Comparison of ENCODE assay signal across 9 mouse cellular contexts in genomic region chr19:12009501-12010280, GRCm38 (mm10). TPM values are rescaled to one million over a fixed set of nuclear protein-coding genes. Genes with fewer than 3 reads are reported as not detected.
DNase-seq lines count a peak whose midpoint lies in the region; ATAC-seq and TF ChIP-seq lines count a peak whose summit lies in the region.
"Had no signal": no experiment of that assay in that cellular context is flagged by ENCODE, and none has a peak within 500 bp of the region (broad histone marks: within the 10 kb centered on the region; RNA-seq: fewer than 3 reads in every experiment).

No protein-coding gene starts in this region.

- no peak for TF ChIP-seq POLR2A in heart, adult 2 months (IDR thresholded peaks at IDR 0.05; ENCODE audit: insufficient read depth, low read depth, low read length)

- DNase-seq in 3134 (ENCODE audit: extremely low read depth, insufficient read length, low spot score): peak; percentile 66
- peak; percentile 80 for DNase-seq in T-cell, adult 2 months (ENCODE audit: low spot score)
- DNase-seq in embryo, embryonic 11 days: peak; percentile 86
- DNase-seq in heart, adult 2 months: peak; percentile 82 to 83
- peak; percentile 76 for DNase-seq in kidney, adult 18-20 months
- peak; percentile 62 to 77 for DNase-seq in spleen, postnatal 36 days (ENCODE audit: low spot score in 2 of 2)

- H3K9me3 ChIP-seq in limb, embryonic 13.5 days: no peaks in the 10 kb centered on the region
- H3K9me3 ChIP-seq in midbrain, embryonic 15.5 days: no peaks in the 10 kb centered on the region

- no peak for TF ChIP-seq CTCF in heart, adult 2 months (IDR thresholded peaks at IDR 0.05)

- ATAC-seq in limb, embryonic 13.5 days (ENCODE audit: low FRiP score, low read depth): no peak
- peak; percentile 3; the same call in 1 of the 2 replicates for ATAC-seq in midbrain, embryonic 15.5 days (replicated peaks)

- peak overlapping the region; percentile 69 for H3K27ac ChIP-seq in heart, adult 2 months
- peak overlapping the region; percentile 84 for H3K27ac ChIP-seq in limb, embryonic 13.5 days
- H3K27ac ChIP-seq in midbrain, embryonic 15.5 days: peak overlapping the region; percentile 94

- 3% methylated on average over 24 of the region's 24 CpGs for WGBS in heart, adult 2 months
- 1% methylated on average over 24 of the region's 24 CpGs for WGBS in limb, embryonic 13.5 days
- 1% methylated on average over 24 of the region's 24 CpGs for WGBS in midbrain, embryonic 15.5 days

- no peak for TF ChIP-seq EP300 in heart, adult 2 months (IDR thresholded peaks at IDR 0.05; ENCODE audit: insufficient read depth, low read depth, low read length)

- H3K4me2 ChIP-seq in limb, embryonic 13.5 days (replicated peaks): peak overlapping the region; percentile 70
- H3K4me2 ChIP-seq in midbrain, embryonic 15.5 days: peak overlapping the region; percentile 73

- H3K27me3 ChIP-seq in heart, adult 2 months (ENCODE audit: control insufficient read depth, insufficient read depth, low read length): no peaks in the 10 kb centered on the region
- H3K27me3 ChIP-seq in limb, embryonic 13.5 days: no peaks in the 10 kb centered on the region
- H3K27me3 ChIP-seq in midbrain, embryonic 15.5 days (replicated peaks): no peaks in the 10 kb centered on the region

- peaks cover 1% of the 10 kb centered on the region; the same call in 1 of the 2 replicates for H3K36me3 ChIP-seq in heart, adult 2 months (ENCODE audit: control insufficient read depth, insufficient read depth, low read length)
- H3K36me3 ChIP-seq in limb, embryonic 13.5 days: no peaks in the 10 kb centered on the region
- no peaks in the 10 kb centered on the region for H3K36me3 ChIP-seq in midbrain, embryonic 15.5 days (replicated peaks)

- H3K4me1 ChIP-seq in heart, adult 2 months (ENCODE audit: control insufficient read depth, insufficient read depth, low read length): peaks cover 3% of the 10 kb centered on the region
- H3K4me1 ChIP-seq in limb, embryonic 13.5 days: peaks cover 12% of the 10 kb centered on the region
- peaks cover 27% of the 10 kb centered on the region for H3K4me1 ChIP-seq in midbrain, embryonic 15.5 days

- H3K79me2 ChIP-seq in heart, adult 2 months (replicated peaks; ENCODE audit: control insufficient read depth, insufficient read depth, low read length): no peaks in the 10 kb centered on the region

- H3K4me3 ChIP-seq in heart, adult 2 months: peak overlapping the region; percentile 78
- peak overlapping the region; percentile 68 for H3K4me3 ChIP-seq in limb, embryonic 13.5 days
- H3K4me3 ChIP-seq in midbrain, embryonic 15.5 days: peak overlapping the region; percentile 77

- peak overlapping the region; percentile 62 for H3K9ac ChIP-seq in heart, adult 2 months (ENCODE audit: low read depth, low read length)
- H3K9ac ChIP-seq in limb, embryonic 13.5 days: peak overlapping the region; percentile 78
- H3K9ac ChIP-seq in midbrain, embryonic 15.5 days: peak overlapping the region; percentile 82

- intact Hi-C loops in heart, adult 2 months (cut with DNase I): loop anchor here (2.0 to 10.0 kb wide), 6 partner anchors 97 to 1827 kb away; partner anchors contain the start of genes Cpsf7, Fads1, Lpxn and Patl1

RNA-seq across cellular contexts. Expression of gene Olfr1423, which starts 31.4 kb away (rescaled TPM):
- total RNA-seq in heart, adult 2 months (2021): not detected
- not detected in 2 replicates for polyA plus RNA-seq in heart, adult 2 months (2012; rRNA removed)
- not detected in 2 replicates for polyA plus RNA-seq in limb, embryonic 13.5 days (2015; fragmentation: Nextera tagmentation; extraction: Ambion mirVana)
- polyA plus RNA-seq in midbrain, embryonic 15.5 days (2015; fragmentation: Nextera tagmentation; extraction: Ambion mirVana): not detected in 2 replicates
- total RNA-seq: common myeloid progenitor, adult 5-6 weeks had no signal

RNA-seq across cellular contexts. Expression of gene Osbp, which starts 44.0 kb away (rescaled TPM):
- 10 to 100 TPM; 81.7 to 95.1 TPM for total RNA-seq in heart, adult 2 months (2021)
- 33.8 and 57.2 TPM in 2 replicates for polyA plus RNA-seq in heart, adult 2 months (2012; rRNA removed)
- 5.1 and 5.3 TPM in 2 replicates for polyA plus RNA-seq in limb, embryonic 13.5 days (2015; fragmentation: Nextera tagmentation; extraction: Ambion mirVana)
- polyA plus RNA-seq in midbrain, embryonic 15.5 days (2015; fragmentation: Nextera tagmentation; extraction: Ambion mirVana): 3.9 and 4.0 TPM in 2 replicates

RNA-seq across cellular contexts. Expression of gene Olfr1424, which starts 52.8 kb away (rescaled TPM):
- not detected for total RNA-seq in heart, adult 2 months (2021)
- not detected in 2 replicates for polyA plus RNA-seq in heart, adult 2 months (2012; rRNA removed)
- polyA plus RNA-seq in limb, embryonic 13.5 days (2015; fragmentation: Nextera tagmentation; extraction: Ambion mirVana): not detected in 2 replicates
- polyA plus RNA-seq in midbrain, embryonic 15.5 days (2015; fragmentation: Nextera tagmentation; extraction: Ambion mirVana): not detected in 2 replicates
- total RNA-seq: common myeloid progenitor, adult 5-6 weeks had no signal
